Mouse (Mus musculus): ENCODE data around the gene Chid1. TPM values are rescaled to one million over a fixed set of nuclear protein-coding genes. Genes with fewer than 3 reads are reported as not detected.

Gene Chid1
- polyA plus RNA-seq, 3 experiments from 2014 or later, result 13.2 to 23.6 (median 14.6) TPM

DNA sequence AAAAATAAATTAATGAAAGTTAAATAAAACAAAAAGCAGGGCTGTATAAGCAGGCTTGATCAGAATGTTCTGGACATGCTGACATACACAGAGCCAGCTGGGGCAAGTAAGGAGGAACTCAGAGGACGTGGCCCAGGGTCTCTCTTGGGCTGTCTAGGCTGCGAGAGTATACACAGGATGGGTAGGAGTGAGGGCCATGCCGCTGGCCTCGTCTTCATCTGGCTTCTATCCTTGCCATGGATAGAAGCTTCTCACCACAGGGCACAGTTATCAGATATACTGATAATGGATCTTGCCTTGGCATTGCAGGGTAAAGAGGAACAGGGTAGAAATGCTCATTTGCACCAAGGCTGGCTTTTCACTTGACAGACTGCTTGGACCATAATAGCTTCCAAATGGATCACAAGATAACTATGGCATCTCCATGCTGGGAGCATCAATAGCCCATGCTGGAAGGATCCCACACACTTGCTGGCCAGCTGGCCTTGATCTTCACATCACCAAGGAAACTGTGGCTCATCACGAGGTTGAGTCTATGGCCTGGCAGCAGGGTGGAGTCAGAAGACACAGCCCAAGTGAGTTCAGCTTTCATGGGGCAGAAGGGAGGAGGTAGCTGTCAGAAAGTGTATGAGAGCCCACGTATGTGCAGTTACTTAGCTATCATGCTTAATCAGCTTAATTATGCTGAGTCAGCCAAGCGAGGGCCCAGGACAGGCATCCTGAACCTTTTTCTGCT is 37.7 kb downstream of the Chid1 start:
- ATAC-seq, result no peak

DNA sequence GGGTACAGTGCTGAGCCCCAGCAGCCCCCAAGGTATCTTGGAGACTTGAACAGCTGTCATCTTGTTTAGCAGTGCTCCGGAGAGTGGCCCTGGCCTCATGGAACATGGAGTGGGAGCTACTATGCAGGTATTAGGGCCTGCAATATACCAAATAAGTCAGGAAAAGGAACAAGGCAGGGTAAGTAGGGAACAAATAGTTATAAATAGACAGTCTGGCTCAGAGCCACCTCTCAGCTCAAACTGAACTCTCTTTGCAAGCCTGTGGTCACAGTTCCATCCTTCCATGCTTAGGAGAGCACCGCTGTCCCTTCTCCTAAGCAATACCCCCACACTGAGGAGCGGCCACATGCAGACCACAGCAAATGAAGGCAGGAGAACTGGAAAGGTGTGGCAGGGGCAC is 42.1 kb downstream of the Chid1 start:
- ATAC-seq, result no peak

- no peak for ATAC-seq
Observed at GRCm38 (mm10) chr7:141495940-141496339, 43.7 kb downstream of the Chid1 start.

DNA sequence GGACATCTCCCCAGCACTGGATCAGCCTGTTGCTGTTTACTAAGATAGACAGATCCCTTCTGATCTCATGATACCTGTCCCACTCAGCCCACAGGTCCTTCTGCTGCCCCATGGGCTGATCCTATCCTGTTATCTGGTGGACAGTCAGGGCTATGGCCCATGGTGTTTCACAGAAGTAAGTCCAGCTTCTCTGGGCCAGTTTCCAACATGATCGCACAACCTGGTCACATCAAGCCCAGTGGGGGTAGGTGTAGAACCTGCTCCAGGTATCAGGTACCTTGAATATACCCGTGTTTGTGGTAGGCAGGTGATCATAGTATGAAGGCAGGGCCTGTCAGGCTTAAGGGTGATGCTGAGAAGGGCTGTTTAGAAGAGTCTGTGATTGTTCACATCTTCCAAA is 44.3 kb downstream of the Chid1 start:
- ATAC-seq, result no peak

GRCm38 (mm10) chr7:141493729-141494128 is 45.9 kb downstream of the Chid1 start:
- no peak for ATAC-seq

GRCm38 (mm10) chr7:141492738-141493137 is 46.9 kb downstream of the Chid1 start:
- no peak for ATAC-seq

GRCm38 (mm10) chr7:141491151-141491550 is 48.5 kb downstream of the Chid1 start:
- no peak for ATAC-seq

- no peak for ATAC-seq
Observed at GRCm38 (mm10) chr7:141487141-141487540, 52.5 kb downstream of the Chid1 start.

DNA sequence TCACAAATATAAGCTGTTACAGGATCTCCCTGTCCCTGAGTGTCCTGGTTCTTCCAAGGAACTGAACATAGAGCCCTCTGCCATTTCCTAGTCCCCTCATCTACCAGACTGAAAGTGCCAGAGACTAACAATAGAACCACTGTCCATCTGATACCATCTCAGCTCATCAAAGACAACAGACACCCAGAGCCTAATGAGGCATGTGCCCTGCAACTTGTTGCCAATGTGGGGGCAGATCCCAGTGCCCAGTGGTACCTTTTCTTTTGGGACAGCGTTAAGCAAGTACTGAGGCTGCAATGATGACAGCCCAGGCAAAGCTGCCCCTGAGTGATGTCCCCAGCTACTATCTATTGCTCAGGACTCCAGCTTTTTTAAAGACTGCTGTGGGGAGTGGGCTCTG is 53.4 kb downstream of the Chid1 start:
- no peak for ATAC-seq

DNA sequence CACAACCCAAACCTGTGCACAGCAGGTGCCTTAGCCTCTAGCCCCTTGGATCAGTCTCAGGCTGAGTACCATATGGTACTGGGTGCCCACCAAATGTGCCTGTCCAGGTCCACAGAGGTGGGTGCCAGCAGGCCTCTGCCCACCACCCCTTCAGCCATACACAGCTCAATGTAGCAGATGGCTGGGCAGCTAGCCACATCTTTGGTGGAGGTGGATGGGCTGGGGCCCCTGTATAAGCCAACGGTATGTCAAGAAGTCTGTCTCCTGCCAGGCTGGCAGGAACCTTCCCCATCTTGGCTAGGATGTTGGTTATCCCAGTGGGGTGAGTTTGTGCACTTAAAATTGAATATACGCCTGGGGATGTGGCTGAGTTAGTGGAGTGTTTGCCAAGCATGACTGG is 54.1 kb downstream of the Chid1 start:
- no peak for ATAC-seq

GRCm38 (mm10) chr7:141485186-141485585 is 54.5 kb downstream of the Chid1 start:
- no peak for ATAC-seq

DNA sequence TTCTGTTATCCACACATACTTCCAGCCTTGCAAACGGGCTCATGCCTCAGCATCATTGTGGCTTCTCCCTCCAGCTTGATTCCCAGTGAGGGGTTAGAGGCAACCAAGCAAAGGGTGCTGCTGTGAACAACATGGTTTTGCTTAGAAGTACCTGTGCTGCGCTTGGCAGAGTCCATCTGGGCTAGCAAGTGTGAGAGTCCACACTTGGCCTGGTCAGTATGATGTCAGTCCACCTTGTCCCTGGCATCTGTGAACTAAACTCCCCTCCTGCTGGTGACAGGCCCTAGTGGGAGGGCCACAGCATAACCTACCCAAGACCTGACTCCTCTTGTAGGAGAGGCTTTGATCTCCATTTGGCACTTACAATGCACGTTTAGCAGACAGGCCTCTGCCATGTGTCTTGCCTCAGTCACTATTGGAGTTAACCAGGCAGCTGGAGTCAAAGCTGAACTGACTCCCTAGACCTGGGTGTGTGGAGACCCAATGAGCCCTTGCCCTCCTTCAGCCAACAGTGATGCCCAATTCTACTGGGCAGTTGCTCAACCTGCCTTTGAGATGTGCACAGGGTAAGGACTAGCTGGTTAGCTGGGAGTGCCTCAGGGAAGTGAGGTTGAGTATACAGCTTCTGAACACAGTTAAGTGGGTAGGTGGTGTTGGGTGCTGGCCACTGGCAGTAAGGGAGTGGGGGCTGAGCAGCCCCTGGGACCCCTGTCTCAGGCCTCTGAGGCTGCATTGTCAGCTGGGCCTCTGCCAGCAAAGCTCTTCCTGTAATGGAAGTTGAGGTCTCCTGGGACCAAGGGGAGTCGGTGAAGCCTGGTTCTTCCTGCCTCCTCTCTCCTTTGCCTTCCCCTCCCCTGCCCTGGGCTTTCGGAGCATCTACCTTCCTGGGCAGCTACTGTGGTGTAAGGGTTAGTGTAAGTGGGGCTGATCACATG is 55.2 kb downstream of the Chid1 start:
- no peak for ATAC-seq

DNA sequence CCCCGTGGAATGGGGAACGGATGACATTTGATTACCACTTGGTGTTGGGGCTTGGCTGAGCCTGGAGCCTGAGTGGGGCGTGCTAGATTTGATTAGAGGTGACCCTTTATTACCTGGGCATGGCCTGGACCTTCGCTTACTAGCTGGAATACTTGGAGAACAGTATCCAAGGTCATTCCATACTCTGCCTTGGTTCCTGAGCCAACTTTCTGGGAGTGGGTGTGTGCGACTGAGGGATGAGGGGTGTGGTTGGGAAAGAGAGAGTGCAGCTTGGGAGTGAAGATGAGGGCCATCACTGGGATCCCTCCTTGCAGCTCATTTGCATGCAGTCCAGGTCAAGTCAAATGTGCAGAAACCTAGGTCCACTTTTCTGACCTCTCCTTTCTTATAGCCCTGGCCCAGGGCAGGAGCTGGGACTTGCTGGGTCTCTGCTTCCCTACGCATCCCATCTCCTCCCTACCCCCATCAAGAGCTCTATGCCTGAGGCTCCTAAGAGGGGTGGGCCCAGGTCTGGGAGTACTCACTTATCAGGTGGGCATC is 56.5 kb downstream of the Chid1 start:
- ATAC-seq, result no peak

DNA sequence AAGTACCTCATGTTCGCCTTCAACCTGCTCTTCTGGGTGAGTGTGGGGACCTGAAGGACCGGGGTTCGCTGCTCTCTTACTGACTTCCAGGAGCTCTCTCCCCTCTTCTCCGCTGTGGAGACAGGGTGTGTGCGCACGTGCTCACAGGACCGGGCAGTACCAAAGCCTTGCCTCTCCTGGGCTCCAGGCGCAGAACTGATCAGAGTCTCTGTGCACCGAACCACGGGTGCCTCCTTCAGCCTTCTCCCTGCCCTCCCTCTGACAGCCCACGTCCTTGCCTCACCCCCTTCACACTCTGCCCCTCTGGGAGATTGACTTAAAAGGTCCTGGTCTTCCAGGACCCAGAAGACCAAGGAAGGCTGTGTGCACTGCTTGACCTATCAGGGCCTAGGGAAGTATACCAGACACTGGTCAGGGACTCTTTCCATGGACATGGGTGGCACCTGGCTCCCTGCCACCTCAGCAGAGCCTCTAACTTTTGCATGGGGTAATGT is 57.1 kb downstream of the Chid1 start:
- no peak for ATAC-seq

DNA sequence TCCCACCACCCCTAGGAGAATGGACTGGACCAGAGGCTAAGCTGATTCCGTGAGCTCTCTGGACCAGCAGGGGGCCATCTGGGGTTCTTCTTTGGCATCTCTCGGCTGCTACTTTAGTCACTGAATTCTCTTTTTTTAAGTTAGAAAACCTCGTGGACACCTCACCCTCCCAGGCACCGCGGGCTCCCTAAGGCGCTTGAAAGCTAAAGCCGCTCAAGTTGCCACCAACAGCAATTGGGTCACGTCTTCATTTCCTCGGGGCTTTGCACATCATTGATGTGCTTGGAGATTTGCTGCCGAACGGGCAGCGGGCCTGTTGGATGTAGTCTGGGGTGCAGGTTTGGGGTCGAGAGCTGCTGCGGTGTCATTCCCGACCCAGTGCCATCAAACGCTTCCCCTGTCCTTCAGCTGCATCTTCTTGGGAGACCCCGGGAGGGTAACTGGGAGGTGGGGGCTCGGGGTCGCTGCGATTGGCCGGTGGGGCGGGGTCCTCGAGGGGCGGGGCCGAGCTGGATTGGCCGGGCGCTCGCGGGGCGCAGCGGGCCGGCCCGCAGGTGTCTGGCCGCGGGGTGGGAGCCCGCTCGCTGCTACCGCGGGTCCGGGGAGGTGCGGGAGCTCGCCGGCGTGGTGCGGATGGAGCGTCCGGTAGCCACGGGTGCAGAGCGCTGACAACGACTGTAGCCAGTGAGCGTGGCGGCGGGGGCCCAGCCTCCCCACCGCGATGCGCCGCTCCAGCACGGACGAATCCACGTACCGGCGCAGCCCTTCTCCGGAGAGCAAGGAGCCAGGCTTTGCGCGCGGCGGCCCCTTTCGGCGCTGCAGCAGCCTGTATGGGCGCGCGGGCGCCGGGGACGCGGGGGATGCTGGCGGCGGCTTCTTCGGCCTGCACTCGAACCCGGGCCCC is 57.9 kb downstream of the Chid1 start:
- peak; percentile 27 for ATAC-seq

DNA sequence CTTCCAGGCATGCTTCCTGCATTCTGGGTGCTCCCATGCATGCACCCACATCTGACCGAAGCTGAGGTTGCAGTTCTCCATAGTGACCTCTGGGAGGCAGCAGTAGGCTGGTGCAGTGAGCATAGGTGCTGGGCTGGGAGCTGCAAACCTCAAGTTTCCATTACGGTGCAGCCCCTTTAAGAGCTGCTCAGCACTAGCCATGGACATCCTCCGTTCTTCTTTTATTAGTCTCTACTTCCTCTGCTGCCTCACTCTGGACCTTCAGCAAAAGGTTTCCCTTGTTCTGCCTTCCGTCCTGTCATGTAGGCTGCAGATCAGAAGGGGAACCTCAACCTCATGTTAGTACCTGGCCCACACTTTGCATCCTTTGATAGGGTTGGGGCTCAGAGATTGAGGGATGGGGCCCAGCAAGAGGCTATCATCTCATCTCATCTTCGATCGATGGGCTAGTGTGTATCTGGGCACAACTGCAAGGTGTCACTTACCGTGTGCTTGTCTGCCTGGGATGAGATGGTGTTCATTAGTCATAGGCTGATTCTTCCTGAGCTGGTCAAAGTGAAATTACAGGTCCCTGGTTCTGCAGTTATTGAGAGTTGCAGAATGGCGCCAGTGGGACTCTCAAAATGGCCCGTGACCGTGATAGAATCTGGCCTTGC is 58.7 kb downstream of the Chid1 start:
- peak; percentile 88 for ATAC-seq

DNA sequence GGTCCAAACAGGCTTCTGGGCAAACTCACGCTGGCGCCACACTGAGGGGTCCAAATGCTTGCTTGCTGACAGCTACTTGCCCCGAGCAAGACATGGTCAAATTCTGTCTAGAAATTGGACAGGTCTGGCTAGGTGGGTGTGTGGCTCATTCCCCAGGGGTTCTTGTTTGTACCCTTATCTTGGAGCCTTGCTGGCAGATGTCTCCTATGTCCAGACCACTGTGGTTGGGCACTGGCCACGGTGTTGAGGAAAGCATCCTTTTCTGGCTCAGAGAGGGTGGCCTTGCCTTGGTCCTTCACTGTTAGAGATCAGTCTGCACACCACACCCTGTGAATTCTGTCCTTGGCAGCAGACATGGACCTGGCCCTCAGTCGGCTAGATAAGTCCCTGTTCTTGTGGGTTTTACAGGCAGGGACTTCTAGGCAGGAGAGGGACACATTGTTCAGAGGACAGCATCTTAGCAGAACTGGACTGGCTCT is 61.3 kb downstream of the Chid1 start:
- ATAC-seq, result no peak

DNA sequence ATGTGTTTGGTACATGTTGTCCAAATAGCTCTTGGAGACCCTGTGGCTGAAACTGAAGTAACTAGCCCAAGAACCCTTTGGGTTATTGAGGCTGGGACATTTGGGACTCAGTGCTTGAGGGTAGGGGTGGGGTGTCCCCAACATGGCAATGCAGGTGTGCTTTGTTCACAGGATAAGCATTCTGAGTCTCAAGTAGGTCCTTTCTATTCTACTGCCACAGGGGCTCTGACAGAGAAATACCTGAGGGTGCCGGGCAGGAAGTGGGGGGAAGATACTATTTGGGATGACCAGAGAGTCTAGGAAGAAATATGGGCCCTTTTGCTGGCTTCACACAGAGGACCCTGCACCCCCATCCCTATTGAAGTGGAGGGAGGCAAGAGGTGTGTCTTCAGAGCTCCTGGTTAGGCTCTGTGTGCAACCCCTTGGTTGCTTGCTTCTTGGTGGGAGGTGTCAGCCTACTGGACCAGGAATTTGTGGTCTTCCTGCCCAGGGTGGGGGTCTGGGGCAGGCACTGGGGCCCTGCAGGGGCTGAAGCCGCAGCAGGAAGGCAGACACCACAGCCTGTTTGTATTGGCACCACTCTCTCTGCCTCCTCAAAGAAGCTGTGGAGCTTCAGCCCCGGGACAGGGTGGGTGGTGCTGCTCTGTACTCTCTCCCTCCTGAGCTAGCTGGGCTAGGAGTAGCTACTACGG is 61.9 kb downstream of the Chid1 start:
- no peak for ATAC-seq

GRCm38 (mm10) chr7:141476981-141477370 is 62.7 kb downstream of the Chid1 start:
- ATAC-seq, result no peak

- no peak for ATAC-seq
Observed at GRCm38 (mm10) chr7:141476226-141476980, 63.3 kb downstream of the Chid1 start.
